Mouse (Mus musculus): ENCODE results near the gene Plekho2. TPM values are rescaled to one million over a fixed set of nuclear protein-coding genes. Genes with fewer than 3 reads are reported as not detected.

Plekho2 gene
- polyA plus RNA-seq (2015; fragmentation: Nextera tagmentation; extraction: Ambion mirVana): 14.9 and 20.0 TPM in 2 replicates

GRCm38 (mm10) chr9:65579781-65580371 is at the start of gene Plekho2:
Plekho2 (minus strand) TSS chr9:65580040.
- under 1% methylated on average over 44 of the region's 45 CpGs for WGBS
- peak; percentile 92 for ATAC-seq (replicated peaks; ENCODE audit: low FRiP score)
- Histone ChIP-seq H3K4me2 (peak within 1 kb of the TSS; percentile 77), H3K4me1 (peaks cover 58% of the 10 kb centered on the region), H3K36me3 (no peaks in the 10 kb centered on the region), H3K27ac (peak within 1 kb of the TSS; percentile 91), H3K4me3 (replicated peaks) (peak within 1 kb of the TSS; percentile 68), H3K9ac (peak within 1 kb of the TSS; percentile 68), H3K27me3 (no peaks in the 10 kb centered on the region), H3K9me3 (replicated peaks) (no peaks in the 10 kb centered on the region)

- H3K27ac ChIP-seq: peak within 1 kb of the TSS; percentile 83
- 1% methylated on average over 39 of the region's 40 CpGs for WGBS
- ATAC-seq (replicated peaks; ENCODE audit: low FRiP score): no peak
- H3K4me3 ChIP-seq (replicated peaks): peak within 1 kb of the TSS; percentile 77
- H3K27me3 ChIP-seq: peaks cover 38% of the 10 kb centered on the region
- H3K9ac ChIP-seq: peak within 1 kb of the TSS; percentile 77
- no peaks in the 10 kb centered on the region for H3K36me3 ChIP-seq
- H3K4me1 ChIP-seq: peaks cover 29% of the 10 kb centered on the region
- no peaks in the 10 kb centered on the region for H3K9me3 ChIP-seq (replicated peaks)
- H3K4me2 ChIP-seq: peak within 1 kb of the TSS; percentile 98
These were observed 49.4 kb upstream of the Plekho2 start, which contains the start of gene Rbpms2 for GRCm38 (mm10) chr9:65629025-65629766. Rbpms2 (plus strand) TSS chr9:65629648.

GRCm38 (mm10) chr9:65624266-65624665 is 44.4 kb upstream of the Plekho2 start:
- H3K4me3 ChIP-seq (replicated peaks): no peak overlapping the region
- H3K27ac ChIP-seq: no peak overlapping the region
- no peak overlapping the region for H3K9ac ChIP-seq
- 73% methylated on average over 2 of the region's 2 CpGs for WGBS
- H3K4me1 ChIP-seq: peaks cover 8% of the 10 kb centered on the region
- no peaks in the 10 kb centered on the region for H3K36me3 ChIP-seq
- H3K27me3 ChIP-seq: peaks cover 20% of the 10 kb centered on the region
- no peaks in the 10 kb centered on the region for H3K9me3 ChIP-seq (replicated peaks)
- no peak for ATAC-seq (replicated peaks; ENCODE audit: low FRiP score)
- no peak overlapping the region for H3K4me2 ChIP-seq

GRCm38 (mm10) chr9:65622826-65623225 is 43.0 kb upstream of the Plekho2 start:
- no peak overlapping the region for H3K4me2 ChIP-seq
- 80% methylated on average over 5 of the region's 5 CpGs for WGBS
- no peak overlapping the region for H3K27ac ChIP-seq
- H3K9me3 ChIP-seq (replicated peaks): no peaks in the 10 kb centered on the region
- H3K9ac ChIP-seq: no peak overlapping the region
- H3K27me3 ChIP-seq: peaks cover 8% of the 10 kb centered on the region
- no peak for ATAC-seq (replicated peaks; ENCODE audit: low FRiP score)
- no peaks in the 10 kb centered on the region for H3K36me3 ChIP-seq
- no peaks in the 10 kb centered on the region for H3K4me1 ChIP-seq
- no peak overlapping the region for H3K4me3 ChIP-seq (replicated peaks)

GRCm38 (mm10) chr9:65621666-65622065 is 41.8 kb upstream of the Plekho2 start:
- no peak overlapping the region for H3K4me2 ChIP-seq
- H3K36me3 ChIP-seq: no peaks in the 10 kb centered on the region
- H3K9me3 ChIP-seq (replicated peaks): no peaks in the 10 kb centered on the region
- H3K27ac ChIP-seq: no peak overlapping the region
- no peak overlapping the region for H3K4me3 ChIP-seq (replicated peaks)
- H3K9ac ChIP-seq: no peak overlapping the region
- no peaks in the 10 kb centered on the region for H3K4me1 ChIP-seq
- ATAC-seq (replicated peaks; ENCODE audit: low FRiP score): no peak
- no peaks in the 10 kb centered on the region for H3K27me3 ChIP-seq
- 72% methylated on average over 2 of the region's 2 CpGs for WGBS

GRCm38 (mm10) chr9:65621196-65621595 is 41.4 kb upstream of the Plekho2 start:
- Histone ChIP-seq H3K9me3 (replicated peaks) (no peaks in the 10 kb centered on the region), H3K4me1 (no peaks in the 10 kb centered on the region), H3K27me3 (no peaks in the 10 kb centered on the region), H3K4me2 (no peak overlapping the region), H3K27ac (no peak overlapping the region), H3K4me3 (replicated peaks) (no peak overlapping the region), H3K9ac (no peak overlapping the region), H3K36me3 (no peaks in the 10 kb centered on the region)
- 87% methylated on average over 4 of the region's 4 CpGs for WGBS
- no peak for ATAC-seq (replicated peaks; ENCODE audit: low FRiP score)

- Histone ChIP-seq H3K27me3 (no peaks in the 10 kb centered on the region), H3K4me1 (no peaks in the 10 kb centered on the region), H3K9ac (no peak overlapping the region), H3K27ac (no peak overlapping the region), H3K9me3 (replicated peaks) (no peaks in the 10 kb centered on the region), H3K4me3 (replicated peaks) (no peak overlapping the region), H3K4me2 (no peak overlapping the region), H3K36me3 (no peaks in the 10 kb centered on the region)
- WGBS: 63% methylated on average over 3 of the region's 3 CpGs
- no peak for ATAC-seq (replicated peaks; ENCODE audit: low FRiP score)
These were observed 39.5 kb upstream of the Plekho2 start for GRCm38 (mm10) chr9:65619311-65619710.

GRCm38 (mm10) chr9:65613098-65613497 is 33.3 kb upstream of the Plekho2 start:
- WGBS: 61% methylated on average over 2 of the region's 2 CpGs
- Histone ChIP-seq H3K36me3 (no peaks in the 10 kb centered on the region), H3K27me3 (no peaks in the 10 kb centered on the region), H3K4me3 (replicated peaks) (no peak overlapping the region), H3K4me1 (no peaks in the 10 kb centered on the region), H3K27ac (no peak overlapping the region), H3K4me2 (no peak overlapping the region), H3K9ac (no peak overlapping the region), H3K9me3 (replicated peaks) (no peaks in the 10 kb centered on the region)
- ATAC-seq (replicated peaks; ENCODE audit: low FRiP score): no peak

GRCm38 (mm10) chr9:65611969-65612486 is 32.2 kb upstream of the Plekho2 start:
- Histone ChIP-seq H3K4me1 (no peaks in the 10 kb centered on the region), H3K27me3 (no peaks in the 10 kb centered on the region), H3K9me3 (replicated peaks) (no peaks in the 10 kb centered on the region), H3K4me2 (no peak overlapping the region), H3K4me3 (replicated peaks) (no peak overlapping the region), H3K9ac (no peak overlapping the region), H3K36me3 (no peaks in the 10 kb centered on the region), H3K27ac (no peak overlapping the region)
- no peak for ATAC-seq (replicated peaks; ENCODE audit: low FRiP score)
- WGBS: 76% methylated on average over 5 of the region's 5 CpGs

- no peak overlapping the region for H3K4me3 ChIP-seq (replicated peaks)
- H3K27ac ChIP-seq: no peak overlapping the region
- H3K36me3 ChIP-seq: no peaks in the 10 kb centered on the region
- H3K27me3 ChIP-seq: no peaks in the 10 kb centered on the region
- peaks cover 10% of the 10 kb centered on the region for H3K4me1 ChIP-seq
- H3K9me3 ChIP-seq (replicated peaks): no peaks in the 10 kb centered on the region
- WGBS: 36% methylated on average over 2 of the region's 2 CpGs
- no peak overlapping the region for H3K4me2 ChIP-seq
- ATAC-seq (replicated peaks; ENCODE audit: low FRiP score): 0 out of 2 replicates have a peak, but pooled peaks have one; percentile 6
- H3K9ac ChIP-seq: no peak overlapping the region
These were observed 27.3 kb upstream of the Plekho2 start for GRCm38 (mm10) chr9:65607120-65607519.

GRCm38 (mm10) chr9:65606321-65607109 is 26.7 kb upstream of the Plekho2 start:
- Histone ChIP-seq H3K4me2 (no peak overlapping the region), H3K27ac (no peak overlapping the region), H3K9ac (no peak overlapping the region), H3K4me3 (replicated peaks) (no peak overlapping the region), H3K4me1 (peaks cover 10% of the 10 kb centered on the region), H3K27me3 (no peaks in the 10 kb centered on the region), H3K9me3 (replicated peaks) (no peaks in the 10 kb centered on the region), H3K36me3 (no peaks in the 10 kb centered on the region)
- 51% methylated on average over 9 of the region's 9 CpGs for WGBS
- peak; percentile 22; the same call in 1 of the 2 replicates for ATAC-seq (replicated peaks; ENCODE audit: low FRiP score)

All from kidney, embryonic 15.5 days (tissue).